Mouse (Mus musculus) gonadal fat pad, adult 2 months (tissue): ENCODE data around the gene Nkx2-3. TPM values are rescaled to one million over a fixed set of nuclear protein-coding genes. Genes with fewer than 3 reads are reported as not detected.

ENCODE experiments used
- DNase-seq: peaks from one replicate; pipeline ENCODE4 v3.0.0-alpha.2; 2012; ENCODE audit warnings: low read depth
- polyA plus RNA-seq: library from polyadenylated mRNA; depleted of rRNA; stranded (reverse); fragments of >200 nt; gene quantifications from 2 replicates; pipeline ENCODE4 v1.2.3, GENCODE M21; 2012

Nkx2-3 gene
- polyA plus RNA-seq, 1 experiment, result 0.04 TPM

- DNase-seq, result no peak
Observed at GRCm38 (mm10) chr19:43618505-43619030, 6.4 kb downstream of the Nkx2-3 start.

- no peak for DNase-seq
Observed at GRCm38 (mm10) chr19:43619916-43620479, 7.9 kb downstream of the Nkx2-3 start.

GRCm38 (mm10) chr19:43623913-43624312 lies 11.8 kb downstream of the Nkx2-3 start:
- DNase-seq, result no peak

- DNase-seq, result no peak
Observed at GRCm38 (mm10) chr19:43626160-43626559, 14.0 kb downstream of the Nkx2-3 start.

GRCm38 (mm10) chr19:43627345-43627744 lies 15.2 kb downstream of the Nkx2-3 start:
- no peak for DNase-seq

GRCm38 (mm10) chr19:43629088-43629487 lies 17.0 kb downstream of the Nkx2-3 start:
- no peak for DNase-seq

GRCm38 (mm10) chr19:43630466-43631251 lies 18.5 kb downstream of the Nkx2-3 start:
- DNase-seq, result no peak

- DNase-seq, result peak; percentile 96
Observed at GRCm38 (mm10) chr19:43641833-43642232, 29.7 kb downstream of the Nkx2-3 start.

GRCm38 (mm10) chr19:43642843-43643242 lies 30.7 kb downstream of the Nkx2-3 start:
- no peak for DNase-seq

GRCm38 (mm10) chr19:43645508-43645907 lies 33.4 kb downstream of the Nkx2-3 start:
- no peak for DNase-seq

GRCm38 (mm10) chr19:43646852-43647251 lies 34.7 kb downstream of the Nkx2-3 start:
- no peak for DNase-seq

- DNase-seq, result no peak
Observed at GRCm38 (mm10) chr19:43647261-43647660, 35.1 kb downstream of the Nkx2-3 start.

GRCm38 (mm10) chr19:43648343-43648742 lies 36.2 kb downstream of the Nkx2-3 start:
- DNase-seq, result no peak

- DNase-seq, result no peak
Observed at GRCm38 (mm10) chr19:43651241-43651785, 39.2 kb downstream of the Nkx2-3 start.

GRCm38 (mm10) chr19:43655735-43656492 lies 43.8 kb downstream of the Nkx2-3 start:
- DNase-seq, result no peak

GRCm38 (mm10) chr19:43659632-43660031 lies 47.5 kb downstream of the Nkx2-3 start:
- no peak for DNase-seq

GRCm38 (mm10) chr19:43660774-43661173 lies 48.6 kb downstream of the Nkx2-3 start:
- DNase-seq, result no peak

GRCm38 (mm10) chr19:43662176-43662967 lies 50.2 kb downstream of the Nkx2-3 start:
- DNase-seq, result no peak

- no peak for DNase-seq
Observed at GRCm38 (mm10) chr19:43663471-43663870, 51.3 kb downstream of the Nkx2-3 start.
